Mouse (Mus musculus) NIH3T3 (cell line): Measurements from ENCODE around the gene Cacna1d.

Experiments
- DNase-seq: peaks from one replicate; pipeline ENCODE4 v3.0.0-alpha.2; 2012; ENCODE audit warnings: low read depth

Cacna1d gene

DNA sequence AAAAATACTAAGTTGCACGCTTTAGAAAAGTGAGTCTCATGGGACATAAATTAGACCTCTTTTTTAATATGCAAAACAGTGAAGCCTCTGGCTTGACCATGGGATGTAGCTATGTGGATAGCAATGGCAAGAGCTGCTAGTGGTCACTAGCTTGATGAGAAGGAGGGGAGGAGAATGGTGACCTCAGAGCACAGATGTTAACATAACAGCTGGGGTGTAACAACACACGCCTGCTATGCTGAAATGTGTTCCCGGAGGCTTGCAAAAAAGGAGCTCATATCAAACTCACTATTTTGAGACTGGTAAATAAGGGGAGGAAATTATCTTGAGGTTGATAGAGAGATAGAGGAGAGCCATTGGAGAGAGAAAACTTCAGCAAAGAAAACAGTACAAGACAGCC is 32.4 kb downstream of the Cacna1d start:
- DNase-seq, result no peak

DNA sequence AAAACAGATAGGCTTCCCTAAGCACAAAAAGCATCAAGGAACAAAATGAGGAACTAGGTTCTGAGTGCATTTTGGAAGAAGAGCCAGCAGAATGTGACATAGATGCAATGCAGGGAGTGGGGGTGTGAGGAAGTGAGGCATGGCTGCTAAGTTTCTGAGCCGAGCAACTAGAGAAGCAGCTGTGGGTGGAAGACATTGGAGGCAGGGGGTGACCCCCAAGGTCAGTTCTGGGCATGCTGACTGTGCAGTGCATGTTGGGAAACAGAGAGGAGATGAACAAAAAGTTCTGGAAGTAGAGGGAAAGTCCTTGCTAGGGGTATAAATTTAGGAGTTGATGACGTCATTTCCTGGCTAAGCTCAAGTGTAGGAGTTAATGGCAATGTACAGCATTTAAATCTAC is 33.4 kb downstream of the Cacna1d start:
- DNase-seq, result peak; percentile 3

DNA sequence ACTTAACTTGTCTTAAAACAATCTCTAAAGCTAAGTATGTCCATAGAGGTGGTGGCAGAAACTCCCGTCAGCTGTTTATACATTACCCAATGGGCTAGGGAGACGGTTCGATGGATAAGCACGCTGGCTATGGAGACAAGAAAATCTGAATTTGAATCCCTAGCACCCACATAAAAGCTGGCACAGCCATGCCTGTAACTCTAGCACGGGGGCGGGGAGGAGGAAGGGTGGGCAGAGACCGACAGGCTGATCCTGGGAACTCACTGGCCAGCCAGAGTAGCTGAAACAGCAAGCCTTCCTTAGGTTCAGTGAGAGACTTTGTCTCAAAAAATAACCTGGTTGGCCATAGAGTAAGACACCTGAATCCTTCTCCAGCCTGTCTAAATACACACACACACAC is 33.8 kb downstream of the Cacna1d start:
- no peak for DNase-seq

DNA sequence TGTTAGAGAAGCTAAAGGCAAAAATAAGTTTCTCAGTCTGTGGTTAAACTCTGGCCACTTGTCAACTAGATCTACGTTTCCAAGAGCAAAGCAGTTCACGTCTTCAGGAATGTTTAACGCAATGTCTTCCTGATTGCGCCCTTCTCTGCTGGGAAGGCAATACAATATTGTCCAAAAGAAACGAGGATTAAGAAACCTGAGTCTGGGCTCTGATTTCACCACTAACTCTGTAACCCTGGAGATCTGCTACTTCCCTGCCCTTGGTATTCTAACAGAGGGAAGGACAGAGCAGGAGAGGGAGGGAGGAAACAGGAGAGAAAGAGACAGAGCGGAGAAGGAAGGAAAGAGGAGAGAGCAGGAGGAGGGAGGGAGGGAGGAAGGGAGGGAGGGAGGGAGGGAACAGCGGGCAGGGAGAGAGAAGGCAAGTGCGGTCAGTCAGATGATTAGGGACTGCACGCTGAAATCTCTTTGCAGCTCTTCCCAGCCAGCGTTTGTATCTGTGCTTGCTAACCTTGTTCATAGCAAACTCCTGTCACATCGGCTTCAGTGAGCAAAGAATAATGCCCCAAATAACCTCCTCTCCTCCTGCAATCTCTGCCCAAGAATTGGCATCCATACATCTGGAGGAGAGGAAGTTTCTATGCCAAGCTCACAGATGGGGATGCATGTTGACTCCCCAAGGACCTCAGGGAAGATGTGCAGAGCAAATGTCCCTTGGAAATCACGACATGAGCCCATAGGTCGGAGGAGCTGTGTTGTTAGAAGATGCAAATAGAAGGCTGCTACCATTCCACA is 35.3 kb downstream of the Cacna1d start:
- peak; percentile 16 for DNase-seq

DNA sequence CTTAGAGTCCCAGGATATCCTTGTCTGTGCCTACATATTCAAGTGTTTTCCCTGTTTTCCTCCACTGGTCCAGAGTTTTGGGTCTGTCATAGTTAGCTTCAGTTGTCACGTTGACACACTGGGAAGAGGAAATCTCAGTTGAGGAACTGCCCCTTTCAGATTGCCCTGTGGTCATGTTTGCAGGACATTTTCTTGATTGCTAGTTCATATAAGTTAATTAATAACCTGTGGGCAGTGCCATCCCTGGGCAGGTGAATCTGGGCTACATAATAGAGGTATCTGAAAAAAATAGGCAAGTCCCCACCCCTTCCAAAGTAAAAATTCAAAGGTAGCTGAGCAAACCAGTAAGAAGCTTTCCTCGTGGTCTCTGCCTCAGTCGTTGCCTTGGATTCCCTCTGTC is 51.3 kb downstream of the Cacna1d start:
- no peak for DNase-seq

DNA sequence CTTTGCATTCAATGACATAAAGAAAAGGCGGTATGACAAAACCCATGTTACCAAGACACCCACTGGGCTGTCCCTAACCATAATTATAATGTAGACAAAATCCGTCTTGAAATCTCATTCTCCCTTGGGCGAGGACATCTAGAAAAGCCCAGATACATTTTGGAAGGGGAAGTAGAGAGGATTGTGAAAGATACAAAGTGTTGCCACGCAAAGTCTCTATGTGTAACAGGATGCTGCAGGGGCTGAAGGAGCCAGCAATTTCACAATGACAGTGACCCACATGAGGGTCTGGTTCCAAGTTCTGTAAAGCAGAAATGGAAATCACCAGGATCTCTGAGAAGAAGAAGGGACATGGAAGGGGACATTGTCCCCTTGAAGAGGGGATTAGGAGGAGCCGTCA is 55.9 kb downstream of the Cacna1d start:
- no peak for DNase-seq

DNA sequence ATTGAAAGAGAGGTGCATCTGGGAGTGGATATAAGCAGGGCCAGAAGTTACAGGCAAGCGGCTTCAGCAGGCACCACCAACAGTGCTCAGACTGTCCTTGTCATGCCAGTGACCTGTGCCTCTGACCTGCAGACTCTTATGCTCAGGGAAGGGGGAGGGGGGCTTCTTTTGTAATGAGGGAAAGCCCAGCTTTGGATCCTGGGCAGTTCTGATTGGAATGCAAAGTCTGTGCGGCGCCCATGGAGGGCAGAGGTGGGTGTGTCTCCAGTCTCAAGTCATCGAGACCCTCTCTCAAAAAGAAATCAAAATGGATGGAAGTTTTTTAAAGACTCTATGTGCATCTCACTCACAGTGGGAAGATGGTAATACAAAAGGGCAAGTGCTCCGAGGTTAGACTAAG is 60.8 kb downstream of the Cacna1d start:
- DNase-seq, result no peak

DNA sequence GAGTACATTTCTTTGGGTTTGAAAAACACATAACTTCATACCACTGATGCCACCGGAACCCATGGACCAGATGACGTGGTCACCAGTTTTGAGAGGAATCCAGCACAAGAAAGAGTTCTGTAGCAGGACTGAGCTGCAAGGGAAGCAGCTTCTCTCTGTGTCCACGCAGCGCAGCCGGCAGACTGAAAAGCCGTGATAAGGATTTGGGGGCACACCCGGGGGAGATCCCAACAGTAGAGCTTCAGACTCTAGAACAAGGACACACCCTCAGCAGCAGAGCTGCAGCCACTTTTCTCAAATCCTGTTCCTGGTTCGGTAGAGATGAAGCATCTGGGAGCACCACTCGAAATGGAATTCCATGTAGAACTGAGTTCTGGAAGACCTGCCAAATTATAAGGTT is 61.2 kb downstream of the Cacna1d start:
- DNase-seq, result no peak

DNA sequence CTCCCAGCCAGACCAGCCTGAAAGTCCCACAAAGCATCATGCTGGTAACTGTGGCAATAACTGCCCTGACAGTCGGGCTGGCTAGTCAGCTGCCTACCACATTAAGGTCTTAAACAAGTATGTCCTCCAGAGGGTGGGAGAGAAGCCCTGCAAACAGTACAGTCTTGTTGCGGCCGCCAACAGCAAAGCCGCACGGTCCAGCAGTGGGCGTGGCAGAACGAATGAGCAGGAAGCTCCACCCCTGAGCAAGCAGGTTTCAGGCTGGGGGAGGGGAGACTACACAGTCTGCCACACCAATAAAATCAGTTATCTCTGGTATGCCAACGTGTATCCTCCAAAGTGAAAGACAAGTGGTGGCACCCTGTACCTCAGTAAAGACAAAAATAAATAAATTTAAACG is 61.6 kb downstream of the Cacna1d start:
- DNase-seq, result no peak

DNA sequence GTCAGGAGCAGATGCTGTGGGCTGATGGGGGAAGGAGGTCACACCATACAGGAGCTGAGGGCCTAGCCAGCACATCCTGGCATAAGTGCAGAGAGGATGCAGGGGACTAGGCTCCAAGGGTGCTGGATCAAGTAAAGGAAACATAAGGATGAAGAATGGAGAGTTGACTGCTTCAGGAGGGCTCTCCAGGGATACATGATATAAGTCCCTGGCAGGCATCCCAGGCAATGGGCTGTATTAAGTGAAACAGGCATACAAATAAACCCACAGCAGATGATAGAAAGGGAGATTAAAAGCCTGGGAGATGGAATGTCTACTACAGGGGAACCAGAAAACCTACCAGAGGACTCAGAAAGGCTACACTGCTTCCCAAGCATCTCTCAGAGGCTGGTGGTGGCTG is 62.5 kb downstream of the Cacna1d start:
- DNase-seq, result peak; percentile 41

DNA sequence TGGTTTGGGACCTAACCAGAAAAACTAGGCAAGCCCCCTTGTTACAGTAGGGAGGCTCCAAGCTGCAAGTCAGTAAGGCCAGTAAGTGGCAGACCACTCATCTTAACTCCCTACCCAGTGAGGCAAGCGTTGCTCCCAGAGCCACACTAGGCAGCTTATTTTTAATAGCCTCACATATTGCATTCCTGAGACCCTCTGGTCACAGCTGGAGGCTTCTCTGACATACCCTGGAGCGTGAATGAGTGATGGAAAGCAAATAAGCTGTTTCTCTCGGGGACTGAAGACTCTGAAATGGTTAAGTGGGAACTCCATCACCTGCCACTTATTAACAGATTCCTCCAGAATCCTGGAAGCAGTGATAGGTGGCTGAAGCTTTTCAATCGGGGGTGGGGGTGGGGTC is 65.4 kb downstream of the Cacna1d start:
- DNase-seq, result no peak

DNA sequence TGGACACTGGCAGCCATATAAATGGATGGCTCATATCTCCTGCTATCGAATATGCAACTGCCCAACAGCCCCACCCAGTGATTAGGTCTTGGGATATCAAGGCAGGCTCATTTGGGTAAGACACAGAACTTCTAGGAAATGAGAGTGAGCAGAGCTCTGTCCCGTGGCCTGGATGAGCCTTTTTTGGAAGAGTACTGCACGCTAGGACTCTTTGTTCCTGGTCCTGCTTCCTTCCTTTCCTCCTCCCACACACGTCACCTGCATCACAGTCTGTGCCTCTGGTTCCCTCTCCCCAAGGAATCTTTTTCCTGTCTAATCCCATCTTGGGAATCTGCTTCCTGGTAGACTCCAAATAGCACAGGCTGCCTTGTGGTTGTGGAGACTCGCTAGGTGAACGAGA is 66.1 kb downstream of the Cacna1d start:
- no peak for DNase-seq

DNA sequence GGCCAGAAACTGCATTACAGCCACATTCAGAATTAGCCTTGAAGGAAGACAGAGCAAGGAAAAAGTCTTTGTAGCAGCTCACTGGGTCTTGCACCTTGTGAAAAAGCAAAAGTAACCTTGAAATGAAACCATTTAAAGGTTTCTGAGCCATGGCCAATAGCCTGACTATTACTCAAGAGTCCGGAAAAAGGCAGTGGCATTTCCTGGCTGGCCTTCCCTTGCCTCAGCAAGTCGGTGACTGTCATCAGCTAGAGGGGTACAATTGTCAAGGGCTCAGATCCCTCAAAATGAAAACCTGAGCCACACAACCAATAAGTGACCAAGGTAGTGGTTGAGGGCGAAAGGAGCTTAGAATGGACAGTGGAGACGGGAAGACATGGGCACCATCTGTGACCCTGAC is 66.6 kb downstream of the Cacna1d start:
- DNase-seq, result no peak

DNA sequence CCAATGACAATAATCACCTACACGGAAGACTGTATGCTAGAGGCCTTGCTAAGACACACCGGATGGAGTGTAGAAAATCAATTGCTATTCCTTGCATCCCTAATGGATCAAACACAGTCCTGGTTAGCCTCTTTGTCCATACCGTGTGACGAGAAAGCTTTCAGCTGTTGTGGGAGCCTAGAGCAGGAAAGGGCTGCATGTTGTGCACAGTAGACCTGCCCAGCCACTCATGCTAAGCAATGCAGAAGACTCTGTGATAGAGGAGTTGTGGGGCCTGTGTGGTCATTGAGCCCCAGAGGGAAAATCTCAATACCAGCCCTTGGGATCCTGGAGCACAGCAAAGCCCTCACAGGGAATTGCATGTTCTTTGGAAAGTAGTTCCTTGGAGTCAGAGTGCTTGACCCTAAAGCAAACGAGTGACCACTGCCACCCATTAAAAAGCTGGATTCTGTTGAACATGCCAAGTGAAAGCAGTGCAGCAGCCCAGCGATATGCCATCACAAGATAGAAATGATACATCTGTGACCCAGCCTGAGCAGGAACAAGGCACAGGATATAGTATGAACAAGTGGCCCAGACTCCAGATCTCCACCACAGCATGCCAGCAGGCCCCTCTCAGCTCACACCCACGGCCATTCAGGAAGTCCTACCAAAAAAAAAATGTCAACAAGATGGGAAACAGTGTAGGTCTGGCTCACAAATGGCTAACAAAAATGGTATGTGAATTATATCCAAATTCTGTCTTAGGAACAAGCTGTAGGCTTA is 68.7 kb downstream of the Cacna1d start:
- no peak for DNase-seq

DNA sequence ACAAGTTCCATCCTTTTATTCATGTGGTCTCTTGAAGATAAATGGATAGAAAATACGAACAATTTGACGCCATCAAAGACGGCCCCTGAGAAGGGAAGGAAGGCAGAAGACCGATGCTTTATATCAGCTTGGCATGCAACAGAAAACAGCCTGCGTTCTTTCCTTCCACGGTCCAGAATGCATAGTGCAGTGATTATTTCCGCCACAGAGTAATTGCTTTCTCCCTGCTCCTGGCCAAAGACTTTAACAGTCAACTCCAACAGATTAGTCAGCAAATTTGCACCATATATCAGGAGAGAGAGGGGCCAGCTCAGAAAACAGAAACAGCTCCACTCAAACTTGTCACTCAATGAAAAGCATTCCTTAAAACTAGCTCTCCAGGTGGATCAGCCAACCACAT is 71.8 kb downstream of the Cacna1d start:
- no peak for DNase-seq

DNA sequence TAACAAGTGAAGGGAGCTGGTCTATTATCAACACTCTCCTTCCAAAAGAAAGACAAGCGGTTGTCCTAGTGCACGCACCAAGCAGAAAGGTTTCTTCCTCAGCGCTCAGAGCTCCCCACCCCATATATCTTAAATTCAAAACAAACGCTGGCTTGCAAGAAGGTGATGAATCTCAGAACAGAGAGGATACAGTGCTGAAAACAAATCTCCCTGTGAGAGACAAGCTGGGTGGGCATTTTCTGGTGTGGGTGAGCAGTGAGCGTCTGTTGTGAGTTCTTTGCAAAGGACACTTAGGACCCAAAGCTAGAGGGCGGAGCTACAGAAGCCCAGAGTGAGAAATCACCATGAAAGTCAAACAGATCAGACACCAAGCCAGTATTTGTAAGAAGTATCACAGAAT is 72.2 kb downstream of the Cacna1d start:
- DNase-seq, result no peak

DNA sequence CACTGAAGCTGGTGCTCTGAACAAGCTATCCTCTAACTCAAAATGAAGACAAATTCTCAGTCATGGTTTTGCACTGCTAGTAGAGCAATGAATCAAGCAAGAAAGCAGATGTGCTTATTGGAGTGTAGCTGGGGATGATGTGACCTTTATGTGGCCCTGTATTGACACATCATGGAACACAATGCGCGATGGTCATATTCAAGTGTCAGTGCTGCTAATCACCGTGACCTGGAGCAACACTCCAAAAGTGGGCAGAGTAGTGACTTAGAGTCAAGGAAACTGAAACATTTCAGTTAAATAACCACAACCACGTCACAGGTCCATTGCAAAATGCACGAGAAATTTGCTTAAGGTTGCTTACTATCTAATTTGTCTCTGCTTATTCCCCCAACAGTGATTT is 75.4 kb downstream of the Cacna1d start:
- no peak for DNase-seq

DNA sequence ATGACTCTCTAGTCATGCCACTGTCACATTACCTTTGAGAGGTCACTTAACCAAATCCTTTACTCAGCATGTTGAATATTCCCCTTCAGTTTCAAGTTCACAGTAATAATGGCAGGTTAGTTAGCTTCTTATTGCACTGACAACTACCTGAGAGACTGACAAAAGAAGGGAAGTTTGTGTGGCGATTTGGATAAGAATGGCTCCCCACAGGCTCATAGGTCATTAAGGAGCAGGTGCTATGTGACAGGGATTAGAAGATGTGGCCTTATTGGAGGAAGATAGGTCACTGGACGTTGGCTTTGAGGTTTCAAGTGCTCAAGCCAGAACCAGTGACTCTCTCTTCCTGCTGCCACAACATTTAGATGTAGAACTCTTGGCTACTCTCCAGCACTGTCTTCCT is 77.1 kb downstream of the Cacna1d start:
- DNase-seq, result no peak

DNA sequence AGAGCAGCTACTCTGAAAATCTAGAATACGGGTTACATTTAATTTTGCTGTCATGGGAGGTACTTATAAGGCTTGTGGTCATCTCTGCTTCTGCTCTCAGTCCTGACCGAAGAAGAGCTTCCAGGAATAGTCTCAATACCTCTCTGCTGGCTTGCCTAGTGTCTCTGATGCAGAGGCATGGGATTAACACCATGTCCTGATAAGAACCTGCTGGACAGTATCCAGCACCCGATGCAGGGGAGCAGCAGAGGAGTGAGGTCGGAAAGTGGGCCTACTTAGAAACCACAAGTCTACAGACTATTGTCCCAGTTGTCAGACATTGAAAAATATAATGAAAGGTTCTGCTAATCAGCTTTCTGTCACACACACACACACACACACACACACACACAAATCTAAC is 81.9 kb downstream of the Cacna1d start:
- no peak for DNase-seq

DNA sequence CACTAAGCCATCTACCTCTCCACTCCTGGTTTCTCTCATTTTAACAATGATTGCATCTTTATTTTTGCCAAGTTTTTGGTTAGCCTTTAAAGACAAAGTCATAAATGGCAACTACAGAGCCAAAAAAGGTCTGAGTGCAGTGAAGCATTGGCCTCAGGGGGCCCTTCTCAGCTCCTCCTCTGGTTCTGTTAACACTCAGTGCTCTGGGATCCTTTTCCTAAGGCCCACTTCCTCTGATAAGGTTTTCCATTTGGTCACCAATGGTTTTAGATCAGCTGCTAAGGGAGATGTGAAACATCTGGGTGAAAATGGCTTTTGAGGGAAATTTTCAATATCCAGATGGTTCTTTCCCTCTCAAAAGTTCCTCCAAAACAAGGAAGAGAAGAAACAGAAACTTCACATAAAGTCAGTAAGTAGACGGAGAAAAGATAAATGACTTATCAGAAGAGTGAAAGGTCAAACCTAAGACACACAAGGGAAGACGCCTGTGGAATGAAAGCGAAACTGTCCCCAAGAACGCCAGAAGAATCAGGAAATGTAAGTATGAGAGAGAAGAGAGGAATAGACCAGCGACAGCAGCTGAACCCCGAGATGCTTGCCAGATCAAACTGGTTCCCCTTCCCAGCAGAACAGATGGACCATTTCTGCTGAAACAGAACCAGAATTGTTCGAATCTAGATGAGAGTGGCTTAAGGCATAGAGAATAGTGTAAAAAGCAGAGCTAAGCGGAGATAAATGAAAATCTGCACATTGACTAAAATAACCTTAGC is 85.6 kb downstream of the Cacna1d start:
- no peak for DNase-seq

DNA sequence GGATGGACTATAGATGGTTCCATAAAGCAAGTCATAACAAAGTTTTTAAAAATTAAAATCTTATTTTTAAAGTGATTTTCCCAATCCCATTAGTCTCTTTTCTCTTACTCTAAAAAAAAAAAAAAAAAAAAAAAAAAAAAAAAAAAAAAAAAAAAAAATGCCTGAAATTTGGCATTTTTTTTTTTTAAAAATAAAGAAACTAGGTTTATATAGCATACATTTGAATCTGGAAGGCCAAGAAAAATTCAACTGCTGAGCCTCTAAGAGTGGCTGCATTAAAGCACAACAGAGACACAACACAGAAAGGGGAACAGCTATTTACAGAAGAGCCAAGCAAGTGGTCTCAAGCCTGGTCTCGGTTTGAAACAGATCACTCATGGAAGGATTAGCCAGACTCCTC is 112.9 kb downstream of the Cacna1d start:
- DNase-seq, result no peak

DNA sequence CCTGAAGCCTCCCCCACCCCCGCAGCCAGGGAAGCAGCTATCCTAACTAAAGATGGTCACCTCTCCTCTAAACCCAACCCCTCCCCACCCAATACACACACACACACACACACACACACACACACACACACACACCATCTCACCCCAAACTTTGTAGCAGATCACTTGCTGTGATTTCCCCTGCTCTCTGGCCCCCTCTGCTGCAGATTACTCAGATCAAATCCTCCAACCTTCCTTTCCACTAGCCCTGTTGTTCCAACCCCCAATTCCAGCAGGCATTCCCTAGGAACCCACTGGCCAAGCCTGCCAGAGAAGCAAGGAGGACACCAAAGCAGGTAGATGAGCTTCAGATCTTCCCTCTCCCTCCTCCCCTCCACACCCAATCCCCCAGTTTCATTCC is 118.4 kb downstream of the Cacna1d start:
- DNase-seq, result no peak

DNA sequence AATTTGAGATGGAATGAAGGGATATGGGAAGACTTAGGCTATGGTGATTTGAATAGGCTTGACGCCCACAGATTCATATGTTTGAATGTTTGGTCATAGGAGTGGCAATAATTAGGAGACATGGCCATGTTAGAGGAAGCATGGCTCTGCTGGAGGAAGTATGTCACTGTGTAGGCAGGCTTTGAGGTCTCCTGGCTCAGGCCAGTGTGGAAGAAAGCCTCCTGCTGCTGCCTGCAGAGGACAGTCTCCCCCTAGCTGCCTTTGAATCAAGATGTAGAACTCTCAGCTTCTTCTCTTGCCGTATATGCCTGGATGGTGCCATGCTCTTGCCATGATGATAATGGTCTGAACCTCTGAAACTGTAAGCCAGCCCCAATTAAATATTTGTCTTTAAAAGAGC is 120.2 kb downstream of the Cacna1d start:
- no peak for DNase-seq
